Mouse (Mus musculus): ENCODE results near the gene Apbb1.

GRCm38 (mm10) chr7:105581959-105582358 is 506 bp upstream of the Apbb1 start:
- TF ChIP-seq ZNF384 (IDR thresholded peaks at IDR 0.05; ENCODE audit: low read depth, low read length) (no peak), HCFC1 (IDR thresholded peaks at IDR 0.05; ENCODE audit: borderline replicate concordance, insufficient read depth, low read length) (no peak), ZC3H11A (IDR thresholded peaks at IDR 0.05; ENCODE audit: borderline replicate concordance, low read depth, low read length) (no peak), MAFK (IDR thresholded peaks at IDR 0.05; ENCODE audit: insufficient read depth, low read depth, low read length) (no peak), CHD2 (IDR thresholded peaks at IDR 0.05; ENCODE audit: low read depth, low read length) (no peak)
